In genomic region chr19:57124138-57124519, GRCm38 (mm10) we compare ENCODE assay signal across 8 mouse cellular contexts.
DNase-seq lines count a peak whose midpoint lies in the region; ATAC-seq and TF ChIP-seq lines count a peak whose summit lies in the region.

No protein-coding gene starts in this region.

- DNase-seq in heart, embryonic 10.5 days (ENCODE audit: low spot score): no peak
- no peak for DNase-seq in heart, adult 8-10 months (ENCODE audit: low spot score)
- no peak for DNase-seq in lung, postnatal 25 days (ENCODE audit: low spot score)
- DNase-seq in heart, postnatal 0 days (ENCODE audit: low spot score): no peak
- DNase-seq in spleen, postnatal 36 days (ENCODE audit: low spot score in 2 of 2): no peak
- no peak for DNase-seq in cerebellum, postnatal 10 days

- TF ChIP-seq CTCF in heart, postnatal 0 days (IDR thresholded peaks at IDR 0.05; ENCODE audit: low read depth): no peak

- no peak for TF ChIP-seq EP300 in heart, postnatal 0 days (IDR thresholded peaks at IDR 0.05; ENCODE audit: low read depth)

- peaks cover 48% of the 10 kb centered on the region for H3K4me1 ChIP-seq in heart, embryonic 10.5 days
- peaks cover 23% of the 10 kb centered on the region for H3K4me1 ChIP-seq in lung, embryonic 15.5 days
- H3K4me1 ChIP-seq in heart, postnatal 0 days (ENCODE audit: control insufficient read depth, insufficient read depth): peaks cover 22% of the 10 kb centered on the region
- H3K4me1 ChIP-seq in midbrain, embryonic 15.5 days: peaks cover 9% of the 10 kb centered on the region

- H3K4me2 ChIP-seq in lung, embryonic 15.5 days: no peak overlapping the region
- H3K4me2 ChIP-seq in heart, postnatal 0 days (ENCODE audit: low read depth, low read length): no peak overlapping the region
- H3K4me2 ChIP-seq in midbrain, embryonic 15.5 days: no peak overlapping the region

- H3K9me3 ChIP-seq in heart, embryonic 10.5 days: no peaks in the 10 kb centered on the region
- H3K9me3 ChIP-seq in lung, embryonic 15.5 days: no peaks in the 10 kb centered on the region
- H3K9me3 ChIP-seq in heart, postnatal 0 days (replicated peaks; ENCODE audit: control insufficient read depth, low read length): no peaks in the 10 kb centered on the region
- no peaks in the 10 kb centered on the region for H3K9me3 ChIP-seq in midbrain, embryonic 15.5 days

- 68% methylated on average over 2 of the region's 2 CpGs for WGBS in heart, embryonic 10.5 days
- 70% methylated on average over 2 of the region's 2 CpGs for WGBS in lung, embryonic 15.5 days
- WGBS in heart, postnatal 0 days: 77% methylated on average over 2 of the region's 2 CpGs
- WGBS in midbrain, embryonic 15.5 days: 64% methylated on average over 2 of the region's 2 CpGs

- peaks cover 29% of the 10 kb centered on the region for H3K36me3 ChIP-seq in heart, embryonic 10.5 days
- no peaks in the 10 kb centered on the region for H3K36me3 ChIP-seq in lung, embryonic 15.5 days
- H3K36me3 ChIP-seq in heart, postnatal 0 days (replicated peaks; ENCODE audit: control insufficient read depth, insufficient read depth, low read length): peaks cover 44% of the 10 kb centered on the region
- no peaks in the 10 kb centered on the region for H3K36me3 ChIP-seq in midbrain, embryonic 15.5 days (replicated peaks)

- peak; percentile 27; the same call in 1 of the 2 replicates for ATAC-seq in lung, embryonic 15.5 days (ENCODE audit: borderline replicate concordance, extremely low read depth, low FRiP score, low TSS enrichment)
- no peak for ATAC-seq in heart, postnatal 0 days (ENCODE audit: insufficient read depth, low read depth)
- no peak for ATAC-seq in midbrain, embryonic 15.5 days (replicated peaks)

- peak overlapping the region; percentile 72 for H3K27ac ChIP-seq in heart, embryonic 10.5 days
- H3K27ac ChIP-seq in lung, embryonic 15.5 days: peak overlapping the region; percentile 88
- peak overlapping the region; percentile 74 for H3K27ac ChIP-seq in heart, postnatal 0 days (ENCODE audit: low read depth)
- H3K27ac ChIP-seq in midbrain, embryonic 15.5 days: peak overlapping the region; percentile 53

- no peak overlapping the region for H3K9ac ChIP-seq in lung, embryonic 15.5 days
- no peak overlapping the region for H3K9ac ChIP-seq in heart, postnatal 0 days (replicated peaks; ENCODE audit: low read depth, low read length)
- H3K9ac ChIP-seq in midbrain, embryonic 15.5 days: no peak overlapping the region

- no peaks in the 10 kb centered on the region; the same call in 1 of the 2 replicates for H3K27me3 ChIP-seq in heart, embryonic 10.5 days (ENCODE audit: insufficient read depth, poor library complexity, severe bottlenecking)
- no peaks in the 10 kb centered on the region for H3K27me3 ChIP-seq in lung, embryonic 15.5 days
- no peaks in the 10 kb centered on the region for H3K27me3 ChIP-seq in heart, postnatal 0 days (ENCODE audit: control insufficient read depth, insufficient read depth, low read length)
- H3K27me3 ChIP-seq in midbrain, embryonic 15.5 days (replicated peaks): no peaks in the 10 kb centered on the region

- no peak overlapping the region for H3K4me3 ChIP-seq in heart, embryonic 10.5 days
- H3K4me3 ChIP-seq in lung, embryonic 15.5 days: no peak overlapping the region
- no peak overlapping the region for H3K4me3 ChIP-seq in heart, postnatal 0 days (ENCODE audit: low read depth, low read length)
- no peak overlapping the region for H3K4me3 ChIP-seq in midbrain, embryonic 15.5 days
